Mouse (Mus musculus) midbrain, embryonic 14.5 days (tissue): ENCODE results near the gene Lhfpl2. TPM values are rescaled to one million over a fixed set of nuclear protein-coding genes. Genes with fewer than 3 reads are reported as not detected.

ENCODE experiments used
- ATAC-seq: fragments of 200-750 bp; cut with Nextera tagmentation; 2 replicates; pipeline ENCODE4 v1.8.0; 2017; ENCODE audit warnings: moderate number of reproducible peaks, moderate library complexity; ENCODE audit not compliant: low FRiP score, low TSS enrichment
- DNase-seq: peaks from one replicate; pipeline ENCODE4 v3.0.0-alpha.2; 2015
- H3K27ac ChIP-seq: fragments of 300-500 bp; sonication (generic); replicated peaks from 2 replicates; pipeline ENCODE4 v1.5.1; 2014; ENCODE audit warnings: mild to moderate bottlenecking, low read depth, low read length, moderate library complexity
- H3K27me3 ChIP-seq: fragments of 300-500 bp; sonication (generic); 2 replicates; pipeline ENCODE4 v1.6.1; 2014; ENCODE audit warnings: low read length, control low read depth, mixed read lengths; ENCODE audit not compliant: control insufficient read depth, insufficient read depth
- H3K36me3 ChIP-seq: fragments of 300-500 bp; sonication (generic); 2 replicates; pipeline ENCODE4 v1.6.1; 2014; ENCODE audit warnings: low read length, control low read depth; ENCODE audit not compliant: control insufficient read depth, insufficient read depth
- H3K4me1 ChIP-seq: fragments of 300-500 bp; sonication (generic); 2 replicates; pipeline ENCODE4 v1.6.1; 2014; ENCODE audit warnings: mild to moderate bottlenecking, antibody characterized with exemption, low read length, control low read depth; ENCODE audit not compliant: control insufficient read depth, insufficient read depth
- H3K4me2 ChIP-seq: fragments of 300-500 bp; sonication (generic); 2 replicates; pipeline ENCODE4 v1.6.1; 2014; ENCODE audit warnings: mild to moderate bottlenecking, low read length, moderate library complexity
- H3K4me3 ChIP-seq: fragments of 300-500 bp; sonication (generic); replicated peaks from 2 replicates; pipeline ENCODE4 v1.5.1; 2014; ENCODE audit warnings: low read depth, low read length
- H3K9ac ChIP-seq: fragments of 300-500 bp; sonication (generic); replicated peaks from 2 replicates; pipeline ENCODE4 v1.6.1; 2014; ENCODE audit warnings: mild to moderate bottlenecking, low read length, moderate library complexity
- H3K9me3 ChIP-seq: fragments of 300-500 bp; sonication (generic); 2 replicates; pipeline ENCODE4 v1.6.1; 2016; ENCODE audit warnings: low read length, control low read depth, mixed read lengths; ENCODE audit not compliant: control insufficient read depth
- WGBS: fragments of 180-500 bp; shearing (Covaris S2); extraction: QIAGEN DNeasy Blood & Tissue Kit; methylation state at CpG from one replicate; pipeline ENCODE4 v1.1.7; 2014; 5-methylcytosine and 5-hydroxymethylcytosine counted together
- polyA plus RNA-seq: library from polyadenylated mRNA; unstranded; fragments of >200 nt; fragmentation: Nextera tagmentation; extraction: Ambion mirVana; gene quantifications from 2 replicates; pipeline ENCODE4 v1.2.1, GENCODE M21; 2014

Lhfpl2 gene
- polyA plus RNA-seq, 1 experiment from 2014 or later = 14.2 TPM

DNA sequence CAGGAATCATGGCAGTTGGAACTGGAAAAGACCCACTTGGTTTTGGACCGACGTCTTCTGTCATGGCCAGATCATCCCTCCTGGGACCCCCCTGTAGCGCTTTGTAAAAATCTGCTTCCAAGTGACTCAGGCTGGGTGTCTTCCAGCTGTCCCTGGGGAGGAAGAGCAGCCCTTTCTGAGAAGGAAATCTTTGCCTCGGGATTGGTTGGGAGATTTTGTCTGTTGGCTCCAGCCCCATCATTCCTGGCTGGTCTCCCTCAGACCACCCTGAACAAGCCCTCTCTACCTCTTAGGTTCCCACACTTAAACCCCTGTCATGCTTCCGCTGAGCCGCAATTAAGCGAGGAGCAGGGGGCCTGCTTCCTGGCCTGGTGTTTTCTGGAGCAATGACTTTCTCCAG, 77.6 kb downstream of the Lhfpl2 start:
- ATAC-seq (no peak), DNase-seq (no peak)
- Histone ChIP-seq H3K4me2 (no peak overlapping the region), H3K9ac (no peak overlapping the region), H3K9me3 (no peaks in the 10 kb centered on the region), H3K36me3 (no peaks in the 10 kb centered on the region), H3K27me3 (no peaks in the 10 kb centered on the region), H3K4me1 (no peaks in the 10 kb centered on the region), H3K4me3 (no peak overlapping the region), H3K27ac (no peak overlapping the region)
- 76% methylated on average over 7 of the region's 7 CpGs for WGBS

DNA sequence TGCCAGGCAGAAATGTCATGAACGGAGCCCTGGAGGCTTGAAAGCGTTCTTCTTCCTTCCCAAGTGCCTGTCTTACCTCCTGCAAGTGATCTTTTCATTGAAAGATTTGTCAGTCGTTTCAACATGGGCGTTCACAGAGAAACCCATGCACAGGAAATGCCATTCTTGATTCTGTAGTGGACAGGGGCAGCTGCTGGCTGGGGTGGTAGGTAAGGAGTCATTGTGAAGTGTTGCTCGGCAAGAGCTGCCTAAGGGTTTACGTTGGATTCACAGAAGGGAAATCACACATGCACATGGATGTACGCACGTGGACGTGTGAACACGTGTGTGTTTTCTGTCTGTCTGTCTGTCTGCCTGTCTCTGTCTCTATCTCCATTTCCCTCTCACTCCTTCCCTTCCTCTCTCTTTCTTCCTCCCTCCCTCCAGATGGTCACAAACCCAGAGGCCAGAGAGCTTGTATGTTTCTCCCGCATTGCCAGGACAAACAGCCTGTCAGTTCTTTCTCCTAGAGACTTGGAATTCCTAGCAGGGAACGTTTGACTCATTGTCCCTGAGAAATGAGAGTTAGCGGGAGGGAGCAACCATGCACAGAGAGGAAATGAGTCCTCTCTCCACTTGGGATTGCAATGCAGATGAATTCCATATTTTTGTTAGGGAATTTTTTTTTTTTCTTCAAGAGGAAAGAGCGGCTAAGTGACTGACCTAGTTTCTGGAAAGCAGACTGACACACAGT, 82.3 kb downstream of the Lhfpl2 start:
- H3K27ac ChIP-seq = no peak overlapping the region
- H3K9ac ChIP-seq = no peak overlapping the region
- H3K4me2 ChIP-seq = no peak overlapping the region
- no peaks in the 10 kb centered on the region for H3K36me3 ChIP-seq
- ATAC-seq (no peak), DNase-seq (no peak)
- H3K9me3 ChIP-seq = no peaks in the 10 kb centered on the region
- 0 out of 2 replicates have a peak, but pooled peaks cover 3% of the 10 kb centered on the region for H3K4me1 ChIP-seq
- no peak overlapping the region for H3K4me3 ChIP-seq
- H3K27me3 ChIP-seq = no peaks in the 10 kb centered on the region
- WGBS = 68% methylated on average over 14 of the region's 14 CpGs

DNA sequence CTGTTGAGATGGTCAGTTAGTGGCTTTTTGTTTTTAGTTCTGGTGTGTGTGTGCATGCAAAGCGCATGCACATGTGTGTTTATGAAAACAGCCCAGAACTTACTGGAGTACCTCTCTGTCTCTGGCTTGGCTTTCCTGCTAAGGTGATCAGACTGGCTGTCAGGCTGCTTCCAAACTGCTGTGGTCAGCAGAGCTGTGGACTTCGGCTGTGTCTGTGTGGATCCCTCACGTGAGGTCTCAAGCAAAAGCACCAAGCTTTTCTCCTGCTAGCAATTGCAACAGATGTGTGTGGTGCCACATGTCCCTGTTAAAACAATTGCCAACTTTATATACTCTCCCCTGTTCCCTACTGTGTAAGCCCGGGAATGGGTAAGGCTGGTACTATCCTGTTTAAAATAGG, 82.8 kb downstream of the Lhfpl2 start:
- 0 out of 2 replicates have a peak, but pooled peaks cover 3% of the 10 kb centered on the region for H3K4me1 ChIP-seq
- H3K27ac ChIP-seq = no peak overlapping the region
- H3K4me3 ChIP-seq = no peak overlapping the region
- no peak overlapping the region for H3K4me2 ChIP-seq
- no peaks in the 10 kb centered on the region for H3K36me3 ChIP-seq
- ATAC-seq (no peak), DNase-seq (no peak)
- no peak overlapping the region for H3K9ac ChIP-seq
- H3K9me3 ChIP-seq = no peaks in the 10 kb centered on the region
- H3K27me3 ChIP-seq = no peaks in the 10 kb centered on the region
- 82% methylated on average over 4 of the region's 4 CpGs for WGBS

DNA sequence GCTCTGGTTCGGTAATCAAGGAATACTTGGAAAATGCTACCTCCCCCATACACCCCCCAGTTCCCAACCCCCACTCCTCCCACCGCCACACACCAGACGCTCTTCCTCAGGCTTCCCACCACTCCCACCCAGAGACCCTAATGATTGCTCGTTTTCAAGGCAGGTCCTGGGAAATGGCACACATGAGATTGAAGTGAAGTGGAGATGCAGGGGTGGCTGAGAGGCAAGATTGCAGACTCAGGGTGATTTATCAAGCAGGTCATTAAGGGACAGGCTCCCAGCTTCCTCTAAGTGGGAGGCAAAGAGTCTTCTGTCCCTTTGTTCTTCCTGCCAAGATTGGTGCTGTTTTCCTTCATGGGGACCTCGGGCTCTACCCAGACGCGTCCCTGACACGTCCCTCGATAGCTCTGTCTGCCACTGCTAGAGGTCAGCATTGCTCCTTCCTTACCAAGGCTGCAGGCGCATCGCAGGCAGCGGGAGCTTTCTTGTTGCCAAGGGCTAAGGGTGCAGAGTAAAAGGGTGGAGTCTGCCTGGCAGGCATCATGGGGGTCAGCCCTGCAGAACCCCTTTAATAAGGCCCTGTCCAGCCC, 85.6 kb downstream of the Lhfpl2 start:
- Histone ChIP-seq H3K9ac (no peak overlapping the region), H3K27ac (no peak overlapping the region), H3K27me3 (no peaks in the 10 kb centered on the region), H3K4me1 (0 out of 2 replicates have a peak, but pooled peaks cover 3% of the 10 kb centered on the region), H3K4me3 (no peak overlapping the region), H3K4me2 (no peak overlapping the region), H3K36me3 (no peaks in the 10 kb centered on the region), H3K9me3 (no peaks in the 10 kb centered on the region)
- ATAC-seq (peak; percentile 53; the same call in 1 of the 2 replicates), DNase-seq (peak; percentile 68)
- 17% methylated on average over 12 of the region's 12 CpGs for WGBS

DNA sequence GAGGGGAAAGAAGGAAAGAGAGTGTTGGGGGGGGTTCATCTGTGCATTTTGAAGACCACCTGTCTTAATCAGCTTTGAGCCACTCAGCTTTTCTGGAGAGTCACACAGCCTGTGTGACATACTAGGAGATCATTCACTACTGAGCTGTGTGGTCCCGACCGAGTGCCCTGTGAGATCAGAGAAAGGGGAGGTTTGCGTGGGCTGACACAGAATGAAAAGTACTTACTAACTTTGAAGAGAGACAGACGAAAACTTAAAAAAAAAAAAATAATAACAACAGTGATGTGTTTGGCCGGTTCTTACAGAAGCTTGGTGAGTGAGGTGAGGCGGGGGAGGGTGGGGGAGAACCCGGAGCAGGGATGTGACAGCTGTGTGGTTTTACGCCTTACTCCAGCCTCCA, 86.9 kb downstream of the Lhfpl2 start:
- 70% methylated on average over 8 of the region's 8 CpGs for whole genome bisulfite sequencing
- Histone ChIP-seq H3K4me2 (no peak overlapping the region), H3K4me3 (no peak overlapping the region), H3K27ac (no peak overlapping the region), H3K9me3 (no peaks in the 10 kb centered on the region), H3K27me3 (no peaks in the 10 kb centered on the region), H3K36me3 (no peaks in the 10 kb centered on the region), H3K4me1 (0 out of 2 replicates have a peak, but pooled peaks cover 3% of the 10 kb centered on the region), H3K9ac (no peak overlapping the region)
- no peak for ATAC-seq
- DNase-seq = no peak

DNA sequence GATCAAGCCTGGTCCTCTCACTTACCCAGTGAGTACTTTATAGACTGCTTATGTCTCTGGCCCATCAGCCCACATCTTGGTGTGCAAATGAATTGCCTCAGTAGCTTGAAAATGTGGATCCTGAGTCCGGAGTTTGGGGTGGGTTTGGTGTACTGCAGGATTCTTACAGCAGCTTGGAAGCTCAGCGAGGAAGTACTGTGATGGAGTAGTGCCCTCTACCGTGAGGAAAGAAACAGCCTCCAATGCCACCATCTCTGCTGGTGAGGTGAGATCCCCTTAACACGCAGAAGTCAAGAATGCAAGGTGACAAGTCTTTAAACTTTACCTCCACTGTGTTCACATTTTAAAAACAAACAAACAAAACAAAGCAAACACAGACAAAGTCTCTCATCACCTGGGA, 89.7 kb downstream of the Lhfpl2 start:
- DNase-seq = peak; percentile 35

DNA sequence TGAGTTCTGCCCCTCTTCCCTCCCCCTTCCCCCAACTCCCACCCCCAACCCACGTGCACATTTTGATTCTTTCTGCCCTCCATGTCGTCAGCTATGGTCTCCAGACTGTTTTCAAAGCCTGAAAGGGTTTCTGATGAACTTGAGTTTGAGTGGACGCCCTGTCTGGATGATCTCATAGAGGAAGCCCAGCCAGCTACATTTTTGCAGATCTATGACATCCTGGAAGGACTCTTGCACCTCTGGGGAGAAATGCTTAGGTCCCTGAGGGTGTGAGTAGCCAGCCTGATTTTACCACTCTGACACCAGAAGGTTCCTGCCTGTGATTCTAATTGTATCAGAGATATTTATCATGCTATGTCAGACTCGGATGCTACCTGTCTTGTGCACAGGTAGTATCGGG, 91.4 kb downstream of the Lhfpl2 start:
- Histone ChIP-seq H3K27ac (no peak overlapping the region), H3K9ac (no peak overlapping the region), H3K9me3 (no peaks in the 10 kb centered on the region), H3K4me2 (no peak overlapping the region), H3K27me3 (no peaks in the 10 kb centered on the region), H3K4me3 (no peak overlapping the region), H3K4me1 (no peaks in the 10 kb centered on the region), H3K36me3 (no peaks in the 10 kb centered on the region)
- WGBS = 81% methylated on average over 5 of the region's 5 CpGs
- ATAC-seq = no peak
- DNase-seq = no peak

More for the DNA sequence above, 89.7 kb downstream of the Lhfpl2 start:
- no peak overlapping the region for H3K27ac ChIP-seq
- WGBS = 53% methylated on average over 4 of the region's 4 CpGs
- H3K27me3 ChIP-seq = no peaks in the 10 kb centered on the region
- no peak for ATAC-seq
- no peak overlapping the region for H3K4me3 ChIP-seq
- H3K9ac ChIP-seq = no peak overlapping the region
- no peaks in the 10 kb centered on the region for H3K9me3 ChIP-seq
- H3K36me3 ChIP-seq = no peaks in the 10 kb centered on the region
- H3K4me2 ChIP-seq = no peak overlapping the region
- H3K4me1 ChIP-seq = 0 out of 2 replicates have a peak, but pooled peaks cover 3% of the 10 kb centered on the region

DNA sequence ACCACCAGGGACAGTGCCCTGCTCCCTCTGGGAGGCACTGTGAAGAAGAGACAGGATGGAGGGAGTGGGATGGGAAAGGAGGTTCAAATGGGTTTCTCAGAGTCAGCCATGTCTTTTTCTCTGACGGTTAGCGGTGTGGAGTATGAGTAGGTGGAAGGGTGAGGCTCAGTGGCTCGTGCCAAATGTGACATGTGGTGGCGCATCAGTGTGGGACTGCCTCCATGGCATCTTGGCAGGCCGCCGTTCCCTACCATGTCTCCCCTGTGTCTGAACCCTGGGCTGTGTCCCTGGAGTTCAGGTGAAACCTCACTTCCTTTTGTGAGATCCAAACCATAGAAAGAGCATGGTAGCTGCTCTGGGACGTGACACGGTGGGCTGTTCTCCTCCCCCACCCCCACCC, 92.2 kb downstream of the Lhfpl2 start:
- Histone ChIP-seq H3K9ac (no peak overlapping the region), H3K27me3 (no peaks in the 10 kb centered on the region), H3K4me3 (no peak overlapping the region), H3K36me3 (no peaks in the 10 kb centered on the region), H3K27ac (no peak overlapping the region), H3K9me3 (no peaks in the 10 kb centered on the region), H3K4me1 (no peaks in the 10 kb centered on the region), H3K4me2 (no peak overlapping the region)
- 93% methylated on average over 8 of the region's 8 CpGs for WGBS
- ATAC-seq (no peak), DNase-seq (no peak)

DNA sequence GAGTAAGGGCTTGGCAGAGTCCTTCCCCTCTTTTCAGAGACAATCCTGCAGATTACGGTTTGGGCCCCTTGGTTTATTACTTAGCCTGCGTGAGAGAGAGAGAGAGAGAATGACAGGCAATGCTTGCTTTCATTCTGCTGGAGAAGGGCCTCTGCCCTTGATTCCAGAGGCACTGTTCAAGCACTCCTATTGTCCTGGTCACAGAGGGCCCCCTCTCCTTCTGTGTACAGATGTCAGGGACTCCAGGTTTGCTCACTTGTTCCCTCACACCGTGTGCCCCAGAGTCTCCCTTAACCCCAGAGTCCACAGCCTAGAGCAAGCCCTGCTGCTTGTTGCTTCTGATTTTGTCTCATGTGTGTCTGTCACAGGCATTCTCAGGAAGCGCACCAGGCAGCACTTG, 93.7 kb downstream of the Lhfpl2 start:
- Histone ChIP-seq H3K9me3 (no peaks in the 10 kb centered on the region), H3K36me3 (no peaks in the 10 kb centered on the region), H3K27ac (no peak overlapping the region), H3K4me2 (no peak overlapping the region), H3K9ac (no peak overlapping the region), H3K27me3 (no peaks in the 10 kb centered on the region), H3K4me3 (no peak overlapping the region), H3K4me1 (no peaks in the 10 kb centered on the region)
- DNase-seq = no peak
- 49% methylated on average over 4 of the region's 4 CpGs for WGBS
- no peak for ATAC-seq
